Mouse (Mus musculus) right cerebral cortex, adult 2 months (tissue): ENCODE measurements around the gene Dusp9.

ENCODE experiments used
- DNase-seq, 2 experiments: peaks; one replicate each; pipeline ENCODE4 v3.0.0; 2021 to 2022; ENCODE audit warnings: low spot score in 2 of 2

Gene Dusp9

DNA sequence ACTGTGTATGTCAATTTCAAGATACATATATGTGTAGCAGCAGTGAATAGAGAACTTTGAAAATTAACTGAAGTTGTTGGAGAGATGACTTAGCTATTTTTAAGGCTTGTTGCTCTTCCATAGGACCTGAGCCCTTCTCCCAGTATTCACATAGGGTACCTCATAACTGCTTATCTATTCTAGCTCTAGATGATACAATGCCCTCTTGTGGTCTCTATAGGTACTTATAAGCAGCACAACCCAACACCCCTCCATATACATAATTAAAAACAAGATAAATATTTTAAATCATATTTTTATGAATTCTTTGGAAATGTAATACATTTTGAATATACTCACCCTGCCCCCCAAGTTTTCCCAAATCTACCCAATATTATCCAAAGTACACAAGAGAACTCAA is 23.9 kb downstream of the Dusp9 start:
- DNase-seq = no peak

DNA sequence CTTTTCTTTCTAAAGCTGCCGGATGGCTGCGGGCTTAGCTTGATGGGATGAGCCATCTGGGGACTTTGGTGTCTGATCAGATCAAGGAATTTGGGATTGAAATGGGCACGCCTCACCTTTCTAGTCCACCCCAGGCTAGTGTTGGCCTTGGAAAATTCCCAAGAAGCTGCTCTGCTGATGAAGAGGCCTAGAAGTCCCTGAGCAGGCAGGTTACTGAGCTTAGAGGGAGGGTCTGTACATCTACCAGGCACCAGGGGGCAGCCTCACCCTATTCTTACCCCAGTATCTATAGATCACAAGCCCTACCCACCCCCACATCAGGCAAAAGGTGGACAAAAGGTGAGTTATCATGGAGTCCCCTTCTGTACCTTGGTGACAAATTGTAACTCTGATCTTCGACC is 32.8 kb downstream of the Dusp9 start:
- peak; percentile 31 to 43 for DNase-seq

DNA sequence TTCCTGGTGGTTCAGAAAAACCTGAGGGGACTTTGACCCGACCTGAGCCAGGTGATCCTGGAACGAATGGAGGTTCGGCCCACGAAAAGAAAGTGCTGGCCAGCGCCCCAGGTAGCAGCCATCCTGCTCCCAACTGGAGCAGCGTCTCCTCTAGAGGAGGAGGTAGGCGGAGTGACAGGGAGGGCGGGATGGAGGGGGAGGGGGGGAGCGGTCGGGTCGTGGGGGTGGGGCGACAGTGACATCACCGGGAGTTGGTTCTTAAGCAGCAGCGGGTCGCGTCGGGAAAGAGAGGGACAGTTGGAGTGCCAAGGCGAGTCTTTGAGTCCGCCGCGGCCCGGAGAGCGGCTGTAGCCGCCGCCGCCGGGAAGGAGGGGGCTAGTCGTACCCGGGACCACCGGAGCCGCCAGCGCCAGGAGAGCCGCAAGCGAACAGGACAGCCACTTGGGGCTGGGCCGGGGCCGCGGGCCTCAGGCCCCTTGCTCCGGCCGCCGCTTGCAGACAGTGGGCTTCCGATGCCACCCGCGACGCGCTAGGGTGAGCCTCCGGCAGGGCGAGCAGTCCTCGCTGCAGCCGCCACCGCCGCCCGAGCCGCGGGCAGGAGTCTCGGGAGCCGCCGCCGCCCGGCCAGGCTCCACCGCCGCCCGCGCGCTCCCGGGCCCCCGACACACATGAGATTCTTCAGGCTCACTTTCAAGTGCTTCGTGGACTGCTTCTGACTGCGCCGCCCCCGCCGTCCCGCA is 33.8 kb downstream of the Dusp9 start, which contains the start of gene Slc6a8:
Gene Slc6a8, plus strand, starts transcription at position 272 of the 740 bp plus-strand sequence.
- peak; percentile 46 to 59 for DNase-seq

DNA sequence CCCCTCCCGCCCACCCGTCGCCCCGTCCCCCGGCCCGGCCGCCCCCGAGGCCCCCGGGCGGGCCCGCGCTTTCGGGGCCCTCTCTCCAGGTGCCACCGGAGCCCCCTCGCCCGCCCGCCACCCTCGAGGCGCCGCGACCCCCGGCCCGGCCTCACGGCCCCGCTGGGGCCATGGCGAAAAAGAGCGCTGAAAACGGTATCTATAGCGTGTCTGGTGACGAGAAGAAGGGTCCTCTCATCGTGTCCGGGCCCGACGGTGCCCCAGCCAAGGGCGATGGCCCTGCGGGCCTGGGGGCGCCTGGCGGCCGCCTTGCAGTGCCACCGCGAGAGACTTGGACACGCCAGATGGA is 34.4 kb downstream of the Dusp9 start:
- no peak for DNase-seq

DNA sequence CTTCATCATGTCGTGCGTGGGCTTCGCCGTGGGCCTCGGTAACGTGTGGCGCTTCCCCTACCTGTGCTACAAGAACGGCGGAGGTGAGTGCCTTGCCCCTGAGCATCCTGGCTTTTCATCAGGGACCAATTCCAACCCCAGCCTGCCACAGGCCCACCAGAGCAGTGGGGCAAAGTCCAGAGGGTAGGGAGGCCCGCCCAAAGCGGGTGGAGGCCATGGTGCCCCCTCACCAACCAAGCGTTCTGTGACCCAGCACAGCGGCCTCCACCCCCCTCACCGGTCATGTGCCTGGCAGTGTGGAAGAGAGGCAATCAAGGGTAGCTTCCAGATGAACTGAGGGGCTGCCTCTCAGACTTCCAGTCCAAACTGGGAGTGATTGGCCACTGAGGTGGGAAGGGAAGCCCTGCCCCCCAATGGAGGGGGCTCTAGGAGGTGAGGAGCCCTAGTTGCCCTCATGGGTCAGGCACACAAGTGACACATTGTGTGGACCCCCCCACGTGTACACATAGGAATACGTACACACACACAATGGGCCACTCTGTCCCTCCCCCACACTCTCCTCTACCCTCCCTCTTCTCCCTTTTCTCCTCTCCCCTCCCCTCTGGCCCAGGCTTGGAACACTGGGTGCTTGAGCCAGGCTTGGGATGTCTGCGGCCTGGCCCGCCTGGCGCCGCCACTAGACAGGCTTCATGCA is 34.9 kb downstream of the Dusp9 start:
- no peak for DNase-seq

DNA sequence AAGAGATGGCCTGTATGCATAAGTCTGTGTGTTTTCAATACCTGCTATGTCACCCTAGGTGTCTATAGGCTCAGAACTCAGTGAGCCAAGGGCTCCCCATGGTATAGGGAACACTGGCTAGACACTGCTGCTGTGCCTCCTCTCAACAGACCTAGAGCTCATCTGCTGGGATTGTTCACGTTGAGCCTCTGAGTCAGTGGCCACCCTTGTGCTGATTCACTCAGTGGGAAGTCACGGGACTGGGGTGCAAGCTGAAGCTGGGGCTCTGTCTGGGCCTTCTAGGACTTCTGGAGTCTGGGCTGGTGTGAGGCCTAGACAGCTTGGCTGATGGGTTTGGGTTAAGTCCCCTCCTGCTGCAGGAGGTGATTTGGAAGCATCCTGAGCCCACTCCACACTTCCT is 36.0 kb downstream of the Dusp9 start:
- DNase-seq = peak; percentile 22 to 27

DNA sequence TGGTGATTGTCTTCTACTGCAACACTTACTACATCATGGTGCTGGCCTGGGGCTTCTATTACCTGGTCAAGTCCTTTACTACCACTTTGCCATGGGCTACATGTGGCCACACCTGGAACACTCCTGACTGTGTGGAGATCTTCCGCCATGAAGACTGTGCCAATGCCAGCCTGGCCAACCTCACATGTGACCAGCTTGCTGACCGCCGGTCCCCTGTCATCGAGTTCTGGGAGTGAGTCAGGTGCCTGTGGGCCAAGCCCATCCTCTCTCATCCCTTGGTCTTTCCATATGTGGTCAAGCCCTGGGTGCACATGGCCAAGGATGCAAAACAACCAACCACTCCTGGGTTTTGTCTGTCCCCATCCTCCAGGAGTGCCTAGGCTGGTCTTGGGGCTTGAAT is 37.4 kb downstream of the Dusp9 start:
- no peak for DNase-seq

DNA sequence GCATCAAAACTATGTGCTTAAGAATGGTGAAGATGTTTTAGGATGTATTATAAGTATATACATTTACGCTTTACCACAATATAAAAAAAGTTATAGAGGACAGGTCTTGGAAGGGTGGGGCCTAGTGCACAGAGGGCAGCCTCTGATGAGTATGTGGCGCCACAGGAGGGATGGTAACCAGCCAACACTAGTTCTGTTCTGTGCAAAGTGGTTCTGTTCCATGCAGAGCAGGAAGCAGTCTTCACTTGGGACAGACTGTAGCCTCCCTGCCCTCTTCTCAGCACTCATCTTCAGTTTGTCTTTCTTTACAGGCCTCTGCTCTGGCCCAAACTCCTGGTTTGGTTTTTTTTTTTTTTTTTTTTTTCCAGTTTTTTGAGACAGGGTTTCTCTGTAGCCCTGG is 44.9 kb downstream of the Dusp9 start:
- DNase-seq = no peak

DNA sequence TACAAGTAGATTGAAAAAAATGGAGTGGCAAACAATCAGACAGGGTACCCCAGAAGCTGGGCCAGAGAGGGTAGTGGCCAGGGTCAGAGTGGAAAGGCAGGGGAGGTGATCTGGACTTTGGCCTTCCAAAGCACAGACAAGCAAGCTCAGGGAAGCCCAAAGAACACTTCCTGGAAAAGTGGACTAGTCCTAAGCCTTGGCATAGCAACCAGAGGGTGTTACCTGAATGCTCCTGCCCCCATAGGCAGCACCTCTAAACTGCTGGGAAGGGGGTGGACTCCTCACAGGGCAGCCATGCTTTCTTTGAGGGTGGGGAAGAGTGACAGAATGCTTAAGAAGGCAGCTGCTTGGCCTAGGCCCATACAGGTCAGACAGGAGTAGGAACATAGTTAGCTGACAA is 45.8 kb downstream of the Dusp9 start:
- no peak for DNase-seq

DNA sequence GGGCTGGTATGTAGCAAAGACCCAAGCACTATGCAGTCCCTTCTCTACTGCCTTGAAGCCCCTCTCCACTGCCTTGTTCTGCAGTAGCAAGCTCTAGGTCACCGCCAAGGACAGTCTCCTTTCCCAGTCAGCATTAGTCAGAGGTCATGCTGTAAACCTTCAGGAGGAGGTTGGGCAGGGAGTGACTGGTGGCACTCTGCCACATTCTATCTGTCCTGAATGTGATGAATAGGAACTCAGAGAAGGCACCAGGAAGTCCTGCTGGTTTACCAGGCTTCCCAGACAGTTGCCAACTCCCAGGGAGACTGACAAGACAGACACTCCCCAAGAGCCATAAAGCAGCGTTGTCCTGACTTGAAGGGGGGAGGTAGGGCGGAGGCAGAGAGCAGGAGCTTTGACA is 46.4 kb downstream of the Dusp9 start:
- no peak for DNase-seq

DNA sequence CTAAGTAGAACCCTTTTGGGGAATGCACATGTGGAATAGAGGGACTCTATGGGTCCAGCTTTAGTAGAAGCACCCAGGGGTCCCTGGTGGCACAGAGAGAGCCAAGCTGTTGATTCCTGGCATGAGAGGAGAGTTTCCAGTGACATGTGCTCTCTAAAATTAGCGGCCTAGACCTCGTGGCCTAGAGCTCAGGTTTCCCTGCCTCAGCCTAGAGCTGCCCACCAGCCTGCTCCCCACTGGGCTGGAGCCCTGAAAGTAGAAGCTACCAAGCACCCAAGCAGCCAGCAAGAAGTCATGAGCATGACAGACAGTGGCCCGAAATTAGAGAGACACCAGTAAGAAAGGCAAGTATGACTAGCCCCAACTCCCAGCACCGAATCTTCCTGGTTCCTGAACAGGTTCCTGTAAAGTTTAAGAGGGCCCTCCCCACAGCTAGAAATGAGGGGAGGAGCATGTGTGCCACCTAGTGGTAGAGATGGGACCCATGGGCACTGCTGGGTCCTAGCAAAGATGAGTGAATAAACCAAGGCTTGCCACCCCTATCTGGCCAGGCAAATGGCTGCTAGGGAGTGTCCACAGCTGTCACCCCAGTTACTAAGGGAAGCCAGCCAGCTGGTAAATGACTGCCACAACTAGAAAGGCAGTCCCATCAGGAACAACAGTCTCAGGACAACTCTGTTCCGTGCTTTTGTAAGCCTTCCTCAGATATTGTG is 51.9 kb downstream of the Dusp9 start:
- peak; percentile 41 to 44 for DNase-seq
